Comparison of ENCODE assay signal across 30 mouse cellular contexts in genomic region chr17:29336266-29336990, GRCm38 (mm10). TPM values are rescaled to one million over a fixed set of nuclear protein-coding genes. Genes with fewer than 3 reads are reported as not detected.
DNase-seq lines count a peak whose midpoint lies in the region; ATAC-seq and TF ChIP-seq lines count a peak whose summit lies in the region.
"Had no signal": no experiment of that assay in that cellular context is flagged by ENCODE, and none has a peak within 500 bp of the region (broad histone marks: within the 10 kb centered on the region; RNA-seq: fewer than 3 reads in every experiment).

No protein-coding gene starts in this region.

- H3K27ac ChIP-seq in forebrain, embryonic 11.5 days (ENCODE audit: low read depth, low read length), result no peak overlapping the region
- H3K27ac ChIP-seq in forebrain, embryonic 14.5 days (ENCODE audit: low read depth, low read length), result no peak overlapping the region
- H3K27ac ChIP-seq in lung, postnatal 0 days (ENCODE audit: low read length), result 0 out of 2 replicates have a peak overlapping the region, but pooled peaks have one; percentile 32
- no peak overlapping the region for H3K27ac ChIP-seq in stomach, postnatal 0 days (replicated peaks)
- H3K27ac ChIP-seq: embryonic facial prominence, embryonic 13.5 days; forebrain, embryonic 10.5 days; hindbrain, embryonic 13.5 days; limb, embryonic 13.5 days; midbrain, embryonic 12.5 days had no signal

- H3K9ac ChIP-seq in forebrain, embryonic 11.5 days (ENCODE audit: low read length), result no peak overlapping the region
- H3K9ac ChIP-seq in forebrain, embryonic 14.5 days (ENCODE audit: low read length), result no peak overlapping the region
- H3K9ac ChIP-seq in lung, postnatal 0 days (replicated peaks; ENCODE audit: low read depth), result no peak overlapping the region
- no peak overlapping the region for H3K9ac ChIP-seq in stomach, postnatal 0 days (ENCODE audit: low read length)
- H3K9ac ChIP-seq: embryonic facial prominence, embryonic 13.5 days; forebrain, postnatal 0 days; hindbrain, embryonic 13.5 days; limb, embryonic 13.5 days; midbrain, embryonic 12.5 days; neural tube, embryonic 13.5 days had no signal

- H3K4me3 ChIP-seq in forebrain, embryonic 11.5 days (ENCODE audit: low read depth, low read length), result no peak overlapping the region
- H3K4me3 ChIP-seq in forebrain, embryonic 14.5 days (ENCODE audit: low read depth, low read length), result no peak overlapping the region
- no peak overlapping the region for H3K4me3 ChIP-seq in lung, adult 2 months (replicated peaks; ENCODE audit: extremely low read depth, low read depth, low read length)
- H3K4me3 ChIP-seq in lung, postnatal 0 days (ENCODE audit: low read depth, low read length), result no peak overlapping the region
- H3K4me3 ChIP-seq in stomach, postnatal 0 days (ENCODE audit: low read depth, low read length), result no peak overlapping the region
- H3K4me3 ChIP-seq: embryonic facial prominence, embryonic 13.5 days; forebrain, embryonic 10.5 days; hindbrain, embryonic 13.5 days; left cerebral cortex, adult 2 months; limb, embryonic 13.5 days; megakaryocyte, embryonic 14.5 days; midbrain, embryonic 12.5 days; neural tube, embryonic 13.5 days had no signal

- 94% methylated on average over 19 of the region's 19 CpGs for WGBS in forebrain, embryonic 11.5 days
- whole genome bisulfite sequencing in forebrain, embryonic 14.5 days, result 94% methylated on average over 19 of the region's 19 CpGs
- WGBS in lung, adult 2 months, result 78% methylated on average over 19 of the region's 19 CpGs
- 78% methylated on average over 19 of the region's 19 CpGs for WGBS in lung, postnatal 0 days
- WGBS in stomach, postnatal 0 days, result 91% methylated on average over 19 of the region's 19 CpGs

- H3K27me3 ChIP-seq in forebrain, embryonic 11.5 days (ENCODE audit: control insufficient read depth, insufficient read depth, low read length), result no peaks in the 10 kb centered on the region
- H3K27me3 ChIP-seq in forebrain, embryonic 14.5 days (replicated peaks; ENCODE audit: control insufficient read depth, insufficient read depth, low read length), result no peaks in the 10 kb centered on the region
- no peaks in the 10 kb centered on the region for H3K27me3 ChIP-seq in lung, postnatal 0 days (replicated peaks; ENCODE audit: insufficient read depth, low read length)
- no peaks in the 10 kb centered on the region for H3K27me3 ChIP-seq in stomach, postnatal 0 days (ENCODE audit: control insufficient read depth, insufficient read depth, low read length)
- H3K27me3 ChIP-seq: CH12.LX; embryonic facial prominence, embryonic 13.5 days; hindbrain, embryonic 13.5 days; limb, embryonic 13.5 days; megakaryocyte, embryonic 14.5 days; midbrain, embryonic 12.5 days; neural tube, embryonic 13.5 days had no signal

- no peak for TF ChIP-seq CTCF in lung, adult 2 months (IDR thresholded peaks at IDR 0.05; ENCODE audit: insufficient read depth, low read length)
- no peak for TF ChIP-seq CTCF in lung, postnatal 0 days (IDR thresholded peaks at IDR 0.05)
- no peak for TF ChIP-seq CTCF in stomach, postnatal 0 days (IDR thresholded peaks at IDR 0.05; ENCODE audit: low read depth)

- H3K9me3 ChIP-seq in forebrain, embryonic 11.5 days (ENCODE audit: control insufficient read depth, low read length), result no peaks in the 10 kb centered on the region
- H3K9me3 ChIP-seq in forebrain, embryonic 14.5 days (replicated peaks; ENCODE audit: control insufficient read depth, low read length), result no peaks in the 10 kb centered on the region
- H3K9me3 ChIP-seq in lung, postnatal 0 days (ENCODE audit: low read length), result no peaks in the 10 kb centered on the region
- no peaks in the 10 kb centered on the region for H3K9me3 ChIP-seq in stomach, postnatal 0 days (ENCODE audit: control insufficient read depth, low read length)
- H3K9me3 ChIP-seq: embryonic facial prominence, embryonic 13.5 days; forebrain, embryonic 10.5 days; hindbrain, embryonic 13.5 days; limb, embryonic 13.5 days; megakaryocyte, embryonic 14.5 days; midbrain, embryonic 12.5 days; neural tube, embryonic 13.5 days had no signal

- DNase-seq in forebrain, embryonic 11.5 days (ENCODE audit: low spot score), result peak; percentile 50
- no peak for DNase-seq in forebrain, embryonic 14.5 days (ENCODE audit: low spot score)
- DNase-seq in lung, adult 18-20 months, result peak; percentile 80 to 82
- DNase-seq in lung, adult 2 months, result no peak
- DNase-seq in lung, postnatal 0 days (ENCODE audit: low spot score), result peak; percentile 64
- DNase-seq in lung, postnatal 25 days (ENCODE audit: low spot score), result peak; percentile 74
- DNase-seq in stomach, postnatal 0 days (ENCODE audit: low spot score), result no peak
- DNase-seq: cerebellum, adult 11-12 months; cerebellum, postnatal 10 days; forebrain, postnatal 0 days; gastrocnemius, postnatal 25 days; heart, adult 18-20 months; heart, postnatal 4 days; kidney, adult 8-10 months; kidney, postnatal 14 days; right cerebral cortex, postnatal 14 days; thymus, postnatal 14 days had no signal

- peaks cover under 1% of the 10 kb centered on the region for H3K4me1 ChIP-seq in forebrain, embryonic 11.5 days (replicated peaks; ENCODE audit: control insufficient read depth, insufficient read depth, low read length)
- H3K4me1 ChIP-seq in forebrain, embryonic 14.5 days (ENCODE audit: control insufficient read depth, insufficient read depth, low read length), result peaks cover 3% of the 10 kb centered on the region; the same call in 1 of the 2 replicates
- peaks cover 7% of the 10 kb centered on the region; the same call in 1 of the 2 replicates for H3K4me1 ChIP-seq in lung, adult 2 months (ENCODE audit: control insufficient read depth, insufficient read depth, low read length)
- H3K4me1 ChIP-seq in lung, postnatal 0 days (ENCODE audit: insufficient read depth, low read depth, low read length), result peaks cover 10% of the 10 kb centered on the region; the same call in 1 of the 2 replicates
- H3K4me1 ChIP-seq in stomach, postnatal 0 days (replicated peaks; ENCODE audit: control insufficient read depth, insufficient read depth), result no peaks in the 10 kb centered on the region

- H3K36me3 ChIP-seq in forebrain, embryonic 11.5 days (ENCODE audit: control insufficient read depth, insufficient read depth, low read length), result peaks cover 18% of the 10 kb centered on the region; the same call in 1 of the 2 replicates
- H3K36me3 ChIP-seq in forebrain, embryonic 14.5 days (ENCODE audit: control insufficient read depth, insufficient read depth, low read length), result peaks cover 93% of the 10 kb centered on the region
- H3K36me3 ChIP-seq in lung, postnatal 0 days (ENCODE audit: insufficient read depth, low read length), result peaks cover 56% of the 10 kb centered on the region
- H3K36me3 ChIP-seq in stomach, postnatal 0 days (ENCODE audit: control insufficient read depth, insufficient read depth, low read length), result peaks cover 43% of the 10 kb centered on the region

- no peak for TF ChIP-seq POLR2A in lung, adult 2 months (IDR thresholded peaks at IDR 0.05; ENCODE audit: borderline replicate concordance, extremely low read depth, low read depth, low read length)

- TF ChIP-seq EP300 in lung, postnatal 0 days (IDR thresholded peaks at IDR 0.05), result no peak
- TF ChIP-seq EP300 in stomach, postnatal 0 days (optimal IDR thresholded peaks at IDR 0.05), result no peak

- no peak for ATAC-seq in forebrain, embryonic 11.5 days (replicated peaks; ENCODE audit: low FRiP score)
- ATAC-seq in forebrain, embryonic 14.5 days, result no peak
- ATAC-seq in lung, postnatal 0 days, result peak; percentile 45
- ATAC-seq in stomach, postnatal 0 days (ENCODE audit: low FRiP score, low TSS enrichment), result no peak
- ATAC-seq: activated CD4-positive, CD25-positive, alpha-beta regulatory T cell, adult 4 months; forebrain, postnatal 0 days; intestine, embryonic 16.5 days had no signal

- no peak overlapping the region for H3K4me2 ChIP-seq in forebrain, embryonic 11.5 days (ENCODE audit: low read depth, low read length, severe bottlenecking)
- H3K4me2 ChIP-seq in forebrain, embryonic 14.5 days (ENCODE audit: low read length), result no peak overlapping the region
- H3K4me2 ChIP-seq in lung, postnatal 0 days (replicated peaks; ENCODE audit: low read depth, low read length), result no peak overlapping the region
- no peak overlapping the region for H3K4me2 ChIP-seq in stomach, postnatal 0 days (replicated peaks; ENCODE audit: low read depth)
- H3K4me2 ChIP-seq: embryonic facial prominence, embryonic 13.5 days; heart, embryonic 11.5 days; hindbrain, embryonic 13.5 days; limb, embryonic 13.5 days; liver, embryonic 11.5 days; midbrain, embryonic 12.5 days; neural tube, embryonic 13.5 days had no signal

RNA-seq across cellular contexts. Expression of gene Mtch1, which starts 11.3 kb away (rescaled TPM):
- 332 and 420 TPM in 2 replicates for polyA plus RNA-seq in forebrain, embryonic 11.5 days (2014; fragmentation: Nextera tagmentation; extraction: Ambion mirVana)
- 418 and 521 TPM in 2 replicates for polyA plus RNA-seq in forebrain, embryonic 14.5 days (2014; fragmentation: Nextera tagmentation; extraction: Ambion mirVana)
- 413 and 456 TPM in 2 replicates for polyA plus RNA-seq in lung, adult 2 months (2012; rRNA removed)
- 342 and 350 TPM in 2 replicates for polyA plus RNA-seq in lung, postnatal 0 days (2015; fragmentation: Nextera tagmentation; extraction: Ambion mirVana)
- 189 and 201 TPM in 2 replicates for polyA plus RNA-seq in stomach, postnatal 0 days (2015; fragmentation: Nextera tagmentation; extraction: Ambion mirVana)

RNA-seq across cellular contexts. Expression of gene Pi16, which starts 18.9 kb away (rescaled TPM):
- polyA plus RNA-seq in forebrain, embryonic 11.5 days (2014; fragmentation: Nextera tagmentation; extraction: Ambion mirVana), result 0.59 and 0.72 TPM in 2 replicates
- 1.2 TPM in 2 replicates for polyA plus RNA-seq in forebrain, embryonic 14.5 days (2014; fragmentation: Nextera tagmentation; extraction: Ambion mirVana)
- polyA plus RNA-seq in lung, adult 2 months (2012; rRNA removed), result 46.8 and 47.3 TPM in 2 replicates
- polyA plus RNA-seq in lung, postnatal 0 days (2015; fragmentation: Nextera tagmentation; extraction: Ambion mirVana), result 2.2 and 2.8 TPM in 2 replicates
- 1.3 TPM in 2 replicates for polyA plus RNA-seq in stomach, postnatal 0 days (2015; fragmentation: Nextera tagmentation; extraction: Ambion mirVana)

RNA-seq across cellular contexts. Expression of gene Fgd2, which starts 24.3 kb away (rescaled TPM):
- polyA plus RNA-seq in forebrain, embryonic 11.5 days (2014; fragmentation: Nextera tagmentation; extraction: Ambion mirVana), result 2.4 TPM in 2 replicates
- 3.4 and 6.1 TPM in 2 replicates for polyA plus RNA-seq in forebrain, embryonic 14.5 days (2014; fragmentation: Nextera tagmentation; extraction: Ambion mirVana)
- polyA plus RNA-seq in lung, adult 2 months (2012; rRNA removed), result 44.3 and 53.7 TPM in 2 replicates
- 11.9 and 14.2 TPM in 2 replicates for polyA plus RNA-seq in lung, postnatal 0 days (2015; fragmentation: Nextera tagmentation; extraction: Ambion mirVana)
- polyA plus RNA-seq in stomach, postnatal 0 days (2015; fragmentation: Nextera tagmentation; extraction: Ambion mirVana), result 5.9 and 8.2 TPM in 2 replicates

Comparison
In these comparisons a context has a peak if more than half of its experiments do, and no peak if none do; other contexts are left out.
1. DNase-seq: peak in forebrain, embryonic 11.5 days (single experiment), lung, adult 18-20 months (2 of 2), lung, postnatal 0 days (single experiment) and lung, postnatal 25 days (single experiment); none in forebrain, embryonic 14.5 days (single experiment), lung, adult 2 months (single experiment) and stomach, postnatal 0 days (single experiment).
2. RNA of gene Pi16, which starts 18.9 kb away (polyA plus RNA-seq): 46.8 to 47.3 TPM in lung, adult 2 months; 2.2 to 2.8 TPM in lung, postnatal 0 days, 1.3 TPM in stomach, postnatal 0 days, 1.2 TPM in forebrain, embryonic 14.5 days and 0.59 to 0.72 TPM in forebrain, embryonic 11.5 days; every median in the first group is over 10 times any median in the second.